Mouse (Mus musculus) urinary bladder, adult 2 months (tissue): ENCODE measurements around the gene B230217C12Rik. TPM values are rescaled to one million over a fixed set of nuclear protein-coding genes. Genes with fewer than 3 reads are reported as not detected.
"Not testable (repeated sequence)": the region's sequence is repeated elsewhere in the genome, so short reads cannot be mapped to it uniquely, and the experiment has no call there.

Experiments used
- DNase-seq: peaks from one replicate; pipeline ENCODE4 v3.0.0; 2022; ENCODE audit warnings: low spot score
- polyA plus RNA-seq: library from polyadenylated mRNA; depleted of rRNA; stranded (reverse); fragments of >200 nt; gene quantifications from 2 replicates; pipeline ENCODE4 v1.2.3, GENCODE M21; 2012; rRNA removed

Gene B230217C12Rik
- polyA plus RNA-seq, 1 experiment, result 3.8 TPM

DNA sequence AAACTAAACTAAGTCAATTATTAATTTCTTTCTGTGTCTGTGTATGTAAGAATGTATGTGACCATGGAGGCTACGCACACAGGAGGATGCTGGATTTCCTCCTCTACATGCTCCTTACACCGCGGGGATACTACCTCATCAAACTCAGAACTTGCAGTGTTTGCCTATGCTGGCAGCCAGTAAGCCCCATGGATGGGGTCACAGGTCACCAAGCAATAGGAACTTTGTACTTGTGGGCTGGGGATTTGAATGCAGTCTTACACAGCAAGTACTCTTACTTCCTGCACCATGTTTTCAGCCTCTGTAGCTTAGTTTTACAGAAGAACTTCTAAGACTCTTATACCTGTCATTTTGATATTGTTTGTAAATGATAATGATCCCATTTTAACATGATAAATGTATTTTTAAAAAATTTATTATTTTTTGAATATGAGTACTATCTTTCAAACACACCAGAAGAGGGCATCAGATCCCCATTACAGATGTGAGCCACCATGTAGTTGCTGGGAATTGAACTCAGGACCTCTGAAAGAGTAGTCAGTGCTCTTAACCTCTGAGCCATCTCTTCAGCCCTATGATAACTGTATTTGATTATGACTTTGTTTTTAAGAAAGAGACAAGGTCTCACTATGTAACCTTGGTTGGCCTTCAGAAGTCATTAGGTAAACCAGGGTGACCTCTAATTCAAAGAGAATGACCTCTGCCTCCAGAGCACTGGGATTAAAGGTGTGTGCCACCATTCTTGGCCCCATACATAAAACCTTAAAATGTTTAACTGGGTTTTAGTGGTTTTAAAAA lies 25.7 kb downstream of the B230217C12Rik start:
- no peak for DNase-seq

- DNase-seq, result no peak
Observed at GRCm38 (mm10) chr11:97867591-97867990, 27.0 kb downstream of the B230217C12Rik start.

DNA sequence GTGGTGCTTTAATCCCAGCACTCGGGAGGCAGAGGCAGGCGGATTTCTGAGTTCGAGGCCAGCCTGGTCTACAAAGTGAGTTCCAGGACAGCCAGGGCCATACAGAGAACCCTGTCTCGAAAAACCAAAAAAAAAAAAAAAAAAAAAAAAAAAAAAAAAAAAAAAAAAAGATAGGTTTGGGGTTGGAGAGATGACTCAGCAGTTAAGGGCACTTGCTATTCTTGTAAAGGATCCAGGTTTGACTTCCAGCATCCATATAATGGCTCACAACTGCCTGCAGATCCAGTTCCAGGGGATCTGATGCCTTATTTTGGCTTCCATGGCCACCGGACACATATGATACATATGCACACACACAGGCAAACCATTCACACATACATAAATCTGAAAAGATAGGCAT lies 31.8 kb downstream of the B230217C12Rik start:
- DNase-seq, result not testable (repeated sequence)

DNA sequence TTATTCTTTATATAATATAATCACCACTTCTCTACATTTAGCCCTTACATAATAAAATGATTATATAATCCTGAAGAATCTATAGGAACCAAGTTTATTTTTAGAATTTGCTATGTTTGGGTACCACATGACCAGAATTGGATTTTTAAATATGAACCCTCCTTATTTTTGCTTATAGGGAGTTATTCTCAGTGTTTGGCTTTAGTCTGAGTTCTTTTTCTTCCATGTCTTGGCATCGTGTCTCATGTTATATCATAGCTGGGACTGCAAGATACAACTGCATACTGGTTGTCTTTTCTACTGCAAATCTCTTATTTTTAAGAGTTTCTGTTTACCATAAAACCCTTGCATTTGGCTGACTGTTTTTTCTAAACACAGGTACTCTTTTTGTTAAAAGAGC lies 33.8 kb downstream of the B230217C12Rik start:
- DNase-seq, result no peak

- DNase-seq, result no peak
Observed at GRCm38 (mm10) chr11:97877341-97877740, 36.8 kb downstream of the B230217C12Rik start.

GRCm38 (mm10) chr11:97880362-97880761 lies 39.8 kb downstream of the B230217C12Rik start:
- no peak for DNase-seq

DNA sequence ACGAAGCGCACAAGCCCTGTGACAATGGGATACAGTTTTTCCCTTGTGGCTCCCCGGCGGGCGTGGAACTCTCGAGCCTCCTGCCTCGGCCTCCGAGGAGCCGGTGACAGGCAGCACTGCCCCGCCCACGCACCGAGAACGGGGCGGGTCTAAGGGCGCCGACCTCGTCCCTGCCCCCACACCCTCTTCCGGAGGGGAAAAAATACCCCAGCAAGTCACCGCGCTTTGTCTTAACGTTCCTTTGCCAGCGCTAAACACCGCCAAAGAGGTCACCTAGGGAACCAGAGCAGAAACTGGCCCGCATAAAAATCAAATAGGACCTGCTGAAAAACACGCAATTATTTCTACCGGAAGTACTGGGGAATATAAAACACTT lies 43.0 kb downstream of the B230217C12Rik start:
- peak; percentile 52 for DNase-seq

GRCm38 (mm10) chr11:97883918-97884600 lies 43.5 kb downstream of the B230217C12Rik start, which contains the start of gene Fbxo47:
TSS of gene Fbxo47 (minus strand) at chr11:97884154.
- peak; percentile 80 for DNase-seq

DNA sequence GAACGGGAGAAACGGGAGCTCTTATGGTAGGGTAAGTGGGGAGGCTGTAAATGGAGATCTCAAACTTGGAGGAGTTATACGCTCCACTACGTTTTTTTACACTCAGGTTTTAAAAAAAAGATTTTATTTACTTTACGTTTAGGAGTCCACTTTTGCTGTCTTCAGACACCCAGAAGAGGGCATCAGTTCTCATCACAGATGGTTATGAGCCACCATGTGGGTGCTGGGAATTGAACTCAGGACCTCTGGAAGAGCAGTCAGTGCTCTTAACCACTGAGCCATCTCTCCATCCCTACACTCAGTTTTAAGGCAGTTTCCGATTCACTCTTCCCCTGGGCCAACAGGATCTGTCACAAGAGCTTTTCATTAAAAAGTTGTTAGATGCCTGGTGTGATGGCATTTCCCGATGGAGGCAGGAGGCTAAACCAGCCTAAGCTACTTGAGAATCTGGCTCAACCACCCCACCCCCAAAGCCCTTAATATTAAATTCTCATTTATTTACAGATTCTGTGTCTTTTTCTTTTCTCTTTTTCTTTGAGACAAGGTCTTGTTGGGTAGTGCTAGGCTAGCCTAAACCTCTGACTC lies 44.1 kb downstream of the B230217C12Rik start:
- no peak for DNase-seq

GRCm38 (mm10) chr11:97885296-97885915 lies 44.8 kb downstream of the B230217C12Rik start:
- DNase-seq, result no peak

DNA sequence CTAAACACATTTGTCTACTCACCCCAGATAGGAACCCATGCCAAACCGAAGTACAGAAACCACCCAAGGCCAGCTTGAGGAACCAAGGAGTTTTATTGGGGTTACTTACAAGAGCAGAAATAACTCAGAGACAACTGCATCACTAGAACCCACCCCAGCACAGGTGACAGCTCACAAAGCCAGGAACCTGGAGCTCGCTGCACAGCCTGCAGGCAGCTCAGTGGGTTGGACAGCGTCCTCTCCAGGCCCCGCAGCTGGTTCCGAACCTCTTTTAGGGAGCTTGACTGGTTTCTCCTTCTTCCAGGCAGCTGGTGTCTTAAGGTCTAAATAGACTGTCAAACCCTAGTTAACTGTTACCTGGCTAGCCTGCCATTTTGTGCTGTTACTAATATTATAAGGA lies 51.2 kb downstream of the B230217C12Rik start:
- no peak for DNase-seq

Other genes starting within 250 kb of the B230217C12Rik start
- gene Epop, start 211.1 kb upstream of the B230217C12Rik start, polyA plus RNA-seq, result 0.77 and 0.80 TPM in 2 replicates
- 30.2 and 37.2 TPM in 2 replicates for gene Mllt6, start 177.4 kb upstream of the B230217C12Rik start, polyA plus RNA-seq
- gene Cisd3, start 155.0 kb upstream of the B230217C12Rik start, polyA plus RNA-seq, result 55.7 and 56.2 TPM in 2 replicates
- 41.1 and 46.4 TPM in 2 replicates for gene Pcgf2, start 140.3 kb upstream of the B230217C12Rik start, polyA plus RNA-seq
- gene Psmb3, start 137.4 kb upstream of the B230217C12Rik start, polyA plus RNA-seq, result 264 and 322 TPM in 2 replicates
- gene Pip4k2b, start 96.1 kb upstream of the B230217C12Rik start, polyA plus RNA-seq, result 17.2 and 19.1 TPM in 2 replicates
- gene Cwc25, start 74.2 kb upstream of the B230217C12Rik start, polyA plus RNA-seq, result 15.3 and 16.6 TPM in 2 replicates
- gene 1700001P01Rik, start 64.9 kb upstream of the B230217C12Rik start, polyA plus RNA-seq, result 0.13 and 0.41 TPM in 2 replicates
- 911 and 1,027 TPM in 2 replicates for gene Rpl23, start 58.3 kb upstream of the B230217C12Rik start, polyA plus RNA-seq
- 101 and 108 TPM in 2 replicates for gene Lasp1, start 41.8 kb upstream of the B230217C12Rik start, polyA plus RNA-seq
- gene Fbxo47, start 43.4 kb downstream of the B230217C12Rik start, polyA plus RNA-seq, result 0.28 and 0.40 TPM in 2 replicates
- 3.6 and 5.3 TPM in 2 replicates for gene Plxdc1, start 145.7 kb downstream of the B230217C12Rik start, polyA plus RNA-seq
- 3.2 and 3.9 TPM in 2 replicates for gene Arl5c, start 155.4 kb downstream of the B230217C12Rik start, polyA plus RNA-seq
- 12.1 and 12.4 TPM in 2 replicates for gene Cacnb1, start 182.3 kb downstream of the B230217C12Rik start, polyA plus RNA-seq
- 1,600 and 1,809 TPM in 2 replicates for gene Rpl19, start 185.9 kb downstream of the B230217C12Rik start, polyA plus RNA-seq
- gene Stac2, start 212.7 kb downstream of the B230217C12Rik start, polyA plus RNA-seq, result 0.14 and 0.41 TPM in 2 replicates